Mouse (Mus musculus) layer of hippocampus, adult 8-10 months (tissue): ENCODE measurements around the gene Ddx42. TPM values are rescaled to one million over a fixed set of nuclear protein-coding genes. Genes with fewer than 3 reads are reported as not detected.

Experiments used
- total RNA-seq, 4 experiments: library from RNA; stranded (reverse); gene quantifications; 2 replicates each; pipeline ENCODE4 v1.2.4; 2022

Ddx42 gene
- total RNA-seq, 4 experiments from 2014 or later: 65.3 to 71.1 (median 69.4) TPM

Other genes starting within 250 kb of the Ddx42 start
- 10 to 100 TPM in 3 of 4 experiments, 1 to 10 TPM in 1; 7.8 to 10.9 (median 10.6) TPM for gene Ace, start 249.0 kb upstream of the Ddx42 start, total RNA-seq
- not detected for gene Ace3, start 222.3 kb upstream of the Ddx42 start, total RNA-seq
- gene Kcnh6, start 208.8 kb upstream of the Ddx42 start, total RNA-seq: 1 to 10 TPM; 1.1 to 1.6 (median 1.3) TPM
- gene Dcaf7, start 180.1 kb upstream of the Ddx42 start, total RNA-seq: 100 to 1,000 TPM; 121 to 133 (median 126) TPM
- 10 to 100 TPM; 15.5 to 23.3 (median 18.7) TPM for gene Taco1, start 150.9 kb upstream of the Ddx42 start, total RNA-seq
- 10 to 100 TPM; 30.2 to 37.4 (median 35.1) TPM for gene Map3k3, start 132.3 kb upstream of the Ddx42 start, total RNA-seq
- gene Gm10840, start 56.1 kb upstream of the Ddx42 start, total RNA-seq: 1 to 10 TPM in 1 of 4 experiments, not detected in 3; 1.4 TPM
- 100 to 1,000 TPM; 111 to 131 (median 122) TPM for gene Limd2, start 56.1 kb upstream of the Ddx42 start, total RNA-seq
- 10 to 100 TPM; 29.2 to 33.2 (median 31.0) TPM for gene Strada, start 14.8 kb upstream of the Ddx42 start, total RNA-seq
- 10 to 100 TPM; 82.3 to 98.3 (median 92.6) TPM for gene Ccdc47, start 582 bp upstream of the Ddx42 start, total RNA-seq
- gene Ftsj3, start 39.2 kb downstream of the Ddx42 start, total RNA-seq: 10 to 100 TPM; 28.9 to 33.3 (median 32.4) TPM
- 100 to 1,000 TPM; 164 to 180 (median 176) TPM for gene Psmc5, start 39.2 kb downstream of the Ddx42 start, total RNA-seq
- 10 to 100 TPM; 29.1 to 34.7 (median 31.2) TPM for gene Smarcd2, start 56.0 kb downstream of the Ddx42 start, total RNA-seq
- gene Tcam1, start 59.7 kb downstream of the Ddx42 start, total RNA-seq: under 1 TPM in 2 of 4 experiments, not detected in 2; 0.16 to 0.20 TPM
- 1 to 10 TPM in 1 of 4 experiments, under 1 TPM in 1, not detected in 2; 0.57 to 1.7 TPM for gene Gh, start 84.9 kb downstream of the Ddx42 start, total RNA-seq
- under 1 TPM in 1 of 4 experiments, not detected in 3; 0.39 TPM for gene Cd79b, start 97.8 kb downstream of the Ddx42 start, total RNA-seq
- gene Scn4a, start 136.4 kb downstream of the Ddx42 start, total RNA-seq: under 1 TPM in 2 of 4 experiments, not detected in 2; 0.07 TPM
- gene Prr29, start 148.5 kb downstream of the Ddx42 start, total RNA-seq: under 1 TPM in 1 of 4 experiments, not detected in 3; 0.41 TPM
- 1 to 10 TPM; 1.7 to 3.4 (median 2.4) TPM for gene Icam2, start 171.1 kb downstream of the Ddx42 start, total RNA-seq